Mouse (Mus musculus) frontal cortex, postnatal 36 days (tissue): ENCODE data around the gene P2rx4.
A peak's percentile ranks its signal among the peaks of the same experiment; 100 is the strongest.

ENCODE experiments used
- DNase-seq, 2 experiments: peaks; one replicate each; pipeline ENCODE4 v3.0.0; 2022; ENCODE audit warnings: low spot score in 2 of 2

P2rx4 gene

GRCm38 (mm10) chr5:122756144-122756543 is 48.8 kb downstream of the P2rx4 start:
- DNase-seq: no peak

GRCm38 (mm10) chr5:122756680-122757079 is 49.3 kb downstream of the P2rx4 start:
- DNase-seq: no peak

- no peak for DNase-seq
These were observed 56.1 kb downstream of the P2rx4 start for GRCm38 (mm10) chr5:122763271-122764031.

GRCm38 (mm10) chr5:122764032-122764464 is 56.7 kb downstream of the P2rx4 start:
- DNase-seq: no peak

- no peak for DNase-seq
These were observed 59.9 kb downstream of the P2rx4 start for GRCm38 (mm10) chr5:122767283-122767682.

GRCm38 (mm10) chr5:122769101-122769568 is 61.8 kb downstream of the P2rx4 start:
- no peak for DNase-seq

GRCm38 (mm10) chr5:122770304-122770703 is 63.0 kb downstream of the P2rx4 start:
- no peak for DNase-seq

- DNase-seq: no peak
These were observed 63.5 kb downstream of the P2rx4 start for GRCm38 (mm10) chr5:122770806-122771261.

- DNase-seq: no peak
These were observed 64.1 kb downstream of the P2rx4 start for GRCm38 (mm10) chr5:122771428-122771827.

- no peak for DNase-seq
These were observed 66.4 kb downstream of the P2rx4 start for GRCm38 (mm10) chr5:122773756-122774155.

- DNase-seq: peak; percentile 65 to 74
These were observed 67.6 kb downstream of the P2rx4 start for GRCm38 (mm10) chr5:122774743-122775611.

GRCm38 (mm10) chr5:122775646-122776286 is 68.4 kb downstream of the P2rx4 start:
- no peak for DNase-seq

GRCm38 (mm10) chr5:122777322-122777721 is 70.0 kb downstream of the P2rx4 start:
- peak in 1 of 2 experiments; percentile 75 for DNase-seq

- peak; percentile 59 to 66 for DNase-seq
These were observed 71.2 kb downstream of the P2rx4 start for GRCm38 (mm10) chr5:122778231-122779226.
